Mouse (Mus musculus): Measurements from ENCODE around the gene Ambra1. TPM values are rescaled to one million over a fixed set of nuclear protein-coding genes. Genes with fewer than 3 reads are reported as not detected.

Ambra1 gene
- polyA plus RNA-seq, 1 experiment, result 19.3 TPM

DNA sequence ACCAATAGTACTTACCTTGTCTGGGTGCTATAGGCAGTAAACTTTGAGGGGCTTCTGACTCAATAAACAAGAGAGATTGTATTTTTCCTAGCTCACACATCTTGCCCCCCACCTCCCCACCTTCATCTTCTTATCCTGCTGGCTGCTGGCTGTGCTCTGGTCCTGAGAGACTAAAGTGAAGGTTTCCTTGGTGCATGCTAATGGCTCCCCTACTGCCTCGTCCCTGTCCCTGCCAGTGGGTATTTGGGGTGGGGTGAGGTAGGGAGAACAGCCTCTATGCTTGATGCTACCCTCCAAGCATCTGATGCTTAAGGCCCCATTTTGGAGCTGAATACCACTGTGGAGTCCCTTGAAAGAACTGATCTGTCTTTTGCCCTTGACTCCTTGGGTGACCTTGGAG lies 194.8 kb downstream of the Ambra1 start:
- Histone ChIP-seq H3K4me2 (ENCODE audit: low read depth) (no peak overlapping the region), H3K36me3 (ENCODE audit: control insufficient read depth, insufficient read depth) (no peaks in the 10 kb centered on the region), H3K79me2 (ENCODE audit: control insufficient read depth, insufficient read depth) (no peaks in the 10 kb centered on the region), H3K4me3 (no peak overlapping the region), H3K27me3 (ENCODE audit: control insufficient read depth, insufficient read depth, insufficient read length) (peaks cover 7% of the 10 kb centered on the region), H3ac (ENCODE audit: control insufficient read depth, insufficient read length) (no peak overlapping the region)
- TF ChIP-seq POLR2A (IDR thresholded peaks at IDR 0.05; ENCODE audit: insufficient read length, low read depth), result no peak
- TF ChIP-seq MYOG (IDR thresholded peaks at IDR 0.05; ENCODE audit: control insufficient read depth in 1 of 3, insufficient read depth in 1 of 3, insufficient read length in 2 of 3, low read depth in 2 of 3), result no peak
- no peak for TF ChIP-seq MYOD1 (IDR thresholded peaks at IDR 0.05; ENCODE audit: control insufficient read depth in 1 of 3, insufficient read length in 2 of 3, low read depth in 2 of 3)
- TF ChIP-seq USF1 (IDR thresholded peaks at IDR 0.05; ENCODE audit: low read depth), result no peak
- TF ChIP-seq MAX (IDR thresholded peaks at IDR 0.05; ENCODE audit: low read depth), result no peak
- no peak for TF ChIP-seq SRF (IDR thresholded peaks at IDR 0.05; ENCODE audit: control insufficient read depth, insufficient read length, low read depth)

DNA sequence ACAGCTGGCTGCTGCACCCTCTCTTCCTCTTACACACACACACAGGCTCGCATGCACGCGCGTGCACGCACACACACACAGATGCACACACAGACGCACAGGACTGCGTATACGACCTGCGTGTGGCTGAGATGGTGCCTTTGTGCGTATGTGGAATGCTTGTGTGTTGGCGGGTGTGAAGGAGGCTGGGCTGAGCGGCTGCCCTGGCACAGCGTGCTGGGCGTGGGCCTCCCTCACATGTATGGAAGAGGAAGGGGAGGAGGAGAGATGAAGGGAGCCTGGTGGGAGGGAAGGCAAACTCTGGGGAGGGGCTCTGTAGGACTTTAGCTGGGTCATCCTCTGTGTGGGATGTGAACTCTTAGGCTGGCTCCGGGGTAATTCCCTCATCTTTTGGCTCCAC lies 195.5 kb downstream of the Ambra1 start:
- no peaks in the 10 kb centered on the region for H3K36me3 ChIP-seq (ENCODE audit: control insufficient read depth, insufficient read depth)
- no peak overlapping the region for H3K4me2 ChIP-seq (ENCODE audit: low read depth)
- H3K27me3 ChIP-seq (ENCODE audit: control insufficient read depth, insufficient read depth, insufficient read length), result peaks cover 7% of the 10 kb centered on the region
- no peaks in the 10 kb centered on the region for H3K79me2 ChIP-seq (ENCODE audit: control insufficient read depth, insufficient read depth)
- no peak overlapping the region for H3K4me3 ChIP-seq
- no peak overlapping the region for H3ac ChIP-seq (ENCODE audit: control insufficient read depth, insufficient read length)
- TF ChIP-seq REST (IDR thresholded peaks at IDR 0.05; ENCODE audit: insufficient read depth, insufficient read length) (no peak), USF1 (IDR thresholded peaks at IDR 0.05; ENCODE audit: low read depth) (no peak), MYOD1 (IDR thresholded peaks at IDR 0.05; ENCODE audit: control insufficient read depth in 1 of 3, insufficient read length in 2 of 3, low read depth in 2 of 3) (no peak), POLR2A (IDR thresholded peaks at IDR 0.05; ENCODE audit: insufficient read length, low read depth) (no peak), SRF (IDR thresholded peaks at IDR 0.05; ENCODE audit: control insufficient read depth, insufficient read length, low read depth) (no peak), MAX (IDR thresholded peaks at IDR 0.05; ENCODE audit: low read depth) (no peak), MYOG (IDR thresholded peaks at IDR 0.05; ENCODE audit: control insufficient read depth in 1 of 3, insufficient read depth in 1 of 3, insufficient read length in 2 of 3, low read depth in 2 of 3) (no peak)

DNA sequence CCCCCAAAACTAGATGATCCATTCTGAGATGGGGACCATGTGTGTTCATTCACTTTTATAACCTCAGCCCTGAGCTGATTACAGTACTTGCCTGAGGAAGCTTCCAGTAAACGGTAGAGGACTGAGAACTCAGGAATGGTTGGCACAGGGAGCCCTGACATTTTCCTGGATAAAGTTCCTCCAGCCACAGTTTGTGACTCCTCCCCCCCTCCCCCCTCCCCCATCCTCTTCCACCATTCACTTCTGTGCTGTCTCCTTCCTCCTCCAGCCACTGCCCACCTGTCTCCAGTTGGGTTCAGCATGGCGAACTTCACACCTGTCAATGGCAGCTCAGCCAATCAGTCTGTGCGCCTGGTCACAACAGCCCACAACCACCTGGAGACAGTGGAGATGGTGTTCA lies 197.0 kb downstream of the Ambra1 start, which contains the start of gene Chrm4:
Chrm4 (plus strand) TSS at position 301 of the 400 bp plus-strand sequence.
- no peaks in the 10 kb centered on the region for H3K36me3 ChIP-seq (ENCODE audit: control insufficient read depth, insufficient read depth)
- H3K27me3 ChIP-seq (ENCODE audit: control insufficient read depth, insufficient read depth, insufficient read length), result peaks cover 5% of the 10 kb centered on the region
- H3ac ChIP-seq (ENCODE audit: control insufficient read depth, insufficient read length), result no peak within 1 kb of the TSS
- no peak within 1 kb of the TSS for H3K4me2 ChIP-seq (ENCODE audit: low read depth)
- H3K79me2 ChIP-seq (ENCODE audit: control insufficient read depth, insufficient read depth), result no peaks in the 10 kb centered on the region
- TF ChIP-seq MYOD1 (IDR thresholded peaks at IDR 0.05; ENCODE audit: control insufficient read depth in 1 of 3, insufficient read length in 2 of 3, low read depth in 2 of 3), result no peak
- no peak for TF ChIP-seq USF1 (IDR thresholded peaks at IDR 0.05; ENCODE audit: low read depth)
- TF ChIP-seq TCF3 (IDR thresholded peaks at IDR 0.05; ENCODE audit: insufficient read length, low read depth), result no peak
- TF ChIP-seq POLR2AphosphoS2 (IDR thresholded peaks at IDR 0.05; ENCODE audit: insufficient read length, low read depth), result no peak
- TF ChIP-seq SRF (IDR thresholded peaks at IDR 0.05; ENCODE audit: control insufficient read depth, insufficient read length, low read depth), result no peak
- TF ChIP-seq TCF12 (IDR thresholded peaks at IDR 0.05; ENCODE audit: insufficient read depth, poor library complexity, severe bottlenecking), result no peak
- no peak for TF ChIP-seq MAX (IDR thresholded peaks at IDR 0.05; ENCODE audit: low read depth)
- no peak for TF ChIP-seq E2F4 (IDR thresholded peaks at IDR 0.05; ENCODE audit: insufficient read depth)
- no peak for TF ChIP-seq CEBPB (IDR thresholded peaks at IDR 0.05; ENCODE audit: insufficient read depth, poor library complexity, severe bottlenecking)
- TF ChIP-seq REST (IDR thresholded peaks at IDR 0.05; ENCODE audit: insufficient read depth, insufficient read length), result no peak
- TF ChIP-seq POLR2A (IDR thresholded peaks at IDR 0.05; ENCODE audit: insufficient read length, low read depth), result no peak
- no peak for TF ChIP-seq MYOG (IDR thresholded peaks at IDR 0.05; ENCODE audit: control insufficient read depth in 1 of 3, insufficient read depth in 1 of 3, insufficient read length in 2 of 3, low read depth in 2 of 3)
- no peak within 1 kb of the TSS for H3K4me3 ChIP-seq

DNA sequence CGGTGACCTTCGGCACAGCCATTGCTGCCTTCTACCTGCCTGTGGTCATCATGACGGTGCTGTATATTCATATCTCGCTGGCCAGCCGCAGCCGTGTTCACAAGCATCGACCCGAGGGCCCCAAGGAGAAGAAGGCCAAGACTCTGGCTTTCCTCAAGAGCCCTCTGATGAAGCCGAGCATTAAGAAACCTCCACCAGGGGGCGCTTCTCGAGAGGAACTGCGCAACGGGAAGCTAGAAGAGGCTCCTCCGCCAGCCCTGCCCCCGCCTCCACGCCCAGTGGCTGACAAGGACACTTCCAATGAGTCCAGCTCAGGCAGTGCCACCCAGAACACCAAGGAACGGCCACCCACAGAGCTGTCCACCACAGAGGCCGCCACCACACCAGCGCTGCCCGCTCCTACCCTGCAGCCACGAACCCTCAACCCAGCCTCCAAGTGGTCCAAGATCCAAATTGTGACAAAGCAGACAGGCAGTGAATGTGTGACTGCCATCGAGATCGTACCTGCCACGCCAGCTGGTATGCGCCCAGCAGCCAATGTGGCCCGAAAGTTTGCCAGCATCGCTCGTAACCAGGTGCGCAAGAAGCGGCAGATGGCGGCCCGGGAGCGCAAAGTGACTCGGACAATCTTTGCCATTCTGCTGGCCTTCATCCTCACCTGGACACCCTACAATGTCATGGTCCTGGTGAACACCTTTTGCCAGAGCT lies 198.0 kb downstream of the Ambra1 start:
- Histone ChIP-seq H3K36me3 (ENCODE audit: control insufficient read depth, insufficient read depth) (no peaks in the 10 kb centered on the region), H3K27me3 (ENCODE audit: control insufficient read depth, insufficient read depth, insufficient read length) (no peaks in the 10 kb centered on the region), H3K4me2 (ENCODE audit: low read depth) (no peak overlapping the region), H3K4me3 (no peak overlapping the region), H3ac (ENCODE audit: control insufficient read depth, insufficient read length) (no peak overlapping the region), H3K79me2 (ENCODE audit: control insufficient read depth, insufficient read depth) (no peaks in the 10 kb centered on the region)
- TF ChIP-seq MAX (IDR thresholded peaks at IDR 0.05; ENCODE audit: low read depth), result no peak
- no peak for TF ChIP-seq SRF (IDR thresholded peaks at IDR 0.05; ENCODE audit: control insufficient read depth, insufficient read length, low read depth)
- TF ChIP-seq USF1 (IDR thresholded peaks at IDR 0.05; ENCODE audit: low read depth), result no peak
- TF ChIP-seq TCF12 (IDR thresholded peaks at IDR 0.05; ENCODE audit: insufficient read depth, poor library complexity, severe bottlenecking), result no peak
- TF ChIP-seq POLR2A (IDR thresholded peaks at IDR 0.05; ENCODE audit: insufficient read length, low read depth), result no peak
- no peak for TF ChIP-seq E2F4 (IDR thresholded peaks at IDR 0.05; ENCODE audit: insufficient read depth)
- no peak for TF ChIP-seq MYOD1 (IDR thresholded peaks at IDR 0.05; ENCODE audit: control insufficient read depth in 1 of 3, insufficient read length in 2 of 3, low read depth in 2 of 3)
- TF ChIP-seq TCF3 (IDR thresholded peaks at IDR 0.05; ENCODE audit: insufficient read length, low read depth), result no peak
- no peak for TF ChIP-seq MYOG (IDR thresholded peaks at IDR 0.05; ENCODE audit: control insufficient read depth in 1 of 3, insufficient read depth in 1 of 3, insufficient read length in 2 of 3, low read depth in 2 of 3)
- TF ChIP-seq REST (IDR thresholded peaks at IDR 0.05; ENCODE audit: insufficient read depth, insufficient read length), result no peak
- no peak for TF ChIP-seq POLR2AphosphoS2 (IDR thresholded peaks at IDR 0.05; ENCODE audit: insufficient read length, low read depth)

All from myocyte (in vitro differentiated cells).